Mouse (Mus musculus) C2C12 (cell line): ENCODE results near the gene Ift43.

ENCODE experiments used
- CTCF ChIP-seq: IDR thresholded peaks from one replicate; pipeline ENCODE4 v1.5.1; 2011; ENCODE audit not compliant: control insufficient read depth, insufficient read depth, insufficient read length
- MAX ChIP-seq: IDR thresholded peaks from one replicate; pipeline ENCODE4 v1.6.1; 2011; ENCODE audit warnings: mild to moderate bottlenecking, control low read depth
- MYOG ChIP-seq: IDR thresholded peaks from one replicate; pipeline ENCODE4 v1.6.1; 2011; ENCODE audit not compliant: control insufficient read depth, insufficient read length; ENCODE audit errors: extremely low read depth
- USF1 ChIP-seq: IDR thresholded peaks from one replicate; pipeline ENCODE4 v1.6.1; 2011; ENCODE audit warnings: low read depth, mild to moderate bottlenecking, control low read depth, moderate library complexity

DNA sequence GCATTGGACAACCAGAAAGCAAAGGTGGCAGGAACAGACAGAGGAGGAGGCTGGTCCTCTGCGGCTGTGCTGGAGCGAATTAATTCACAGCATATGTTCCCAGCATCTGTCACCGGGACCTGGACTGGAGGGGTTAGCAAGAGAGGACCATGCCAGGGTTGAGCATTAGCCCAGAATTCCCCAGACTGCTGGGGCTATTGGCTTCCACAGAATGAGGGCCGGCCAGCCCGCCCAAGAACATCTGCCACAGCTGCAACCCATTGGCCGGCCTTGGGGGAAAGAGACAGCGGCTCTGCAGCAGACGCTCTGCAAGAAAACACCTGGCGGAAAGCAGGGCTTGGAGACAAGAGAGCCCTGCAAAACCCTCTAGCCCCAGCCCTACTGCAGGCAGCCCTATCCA lies 84.7 kb downstream of the Ift43 start:
- TF ChIP-seq CTCF, result no peak
- TF ChIP-seq USF1, result no peak
- no peak for TF ChIP-seq MYOG
- TF ChIP-seq MAX, result no peak
